Mouse (Mus musculus) E14TG2a.4 (cell line): ENCODE data around the gene Grip1.

Source experiments
- CTCF ChIP-seq: conservative IDR thresholded peaks from 2 replicates; pipeline ENCODE4 v1.5.1; 2014; ENCODE audit warnings: low read length
- NANOG ChIP-seq: IDR thresholded peaks from 2 replicates; pipeline ENCODE4 v1.6.1; 2014; ENCODE audit warnings: borderline replicate concordance, low read length, mixed read lengths
- POU5F1 ChIP-seq: IDR thresholded peaks from 2 replicates; pipeline ENCODE4 v1.6.1; 2014; ENCODE audit warnings: low read length, borderline replicate concordance

- no peak for TF ChIP-seq CTCF
- no peak for TF ChIP-seq POU5F1
- no peak for TF ChIP-seq NANOG
Observed at GRCm38 (mm10) chr10:119607501-119607900, 153.9 kb downstream of the Grip1 start.
